Mouse (Mus musculus): Measurements from ENCODE around the gene Nxpe2.

- TF ChIP-seq POLR2A (IDR thresholded peaks at IDR 0.05; ENCODE audit: low read depth, low read length), result no peak
- TF ChIP-seq CTCF (IDR thresholded peaks at IDR 0.05; ENCODE audit: borderline replicate concordance, insufficient read depth, low read length), result no peak
Measured at GRCm38 (mm10) chr9:48389983-48390382, 36.7 kb upstream of the Nxpe2 start.
